Mouse (Mus musculus): ENCODE measurements around the gene Gata1. TPM values are rescaled to one million over a fixed set of nuclear protein-coding genes. Genes with fewer than 3 reads are reported as not detected.
A peak's percentile ranks its signal among the peaks of the same experiment; 100 is the strongest.

Gene Gata1
- polyA plus RNA-seq, 1 experiment from 2014 or later: 9.7 TPM

GRCm38 (mm10) chrX:8002001-8002400, 24.1 kb upstream of the Gata1 start:
- H3K27me3 ChIP-seq (replicated peaks): no peaks in the 10 kb centered on the region
- no peak overlapping the region for H3K27ac ChIP-seq
- WGBS: 29% methylated on average over 5 of the region's 5 CpGs
- H3K36me3 ChIP-seq: no peaks in the 10 kb centered on the region
- H3K4me1 ChIP-seq: no peaks in the 10 kb centered on the region
- ATAC-seq (ENCODE audit: insufficient read depth, low FRiP score, low read depth): no peak
- H3K4me3 ChIP-seq (replicated peaks): no peak overlapping the region
- H3K9ac ChIP-seq: no peak overlapping the region
- H3K9me3 ChIP-seq: no peaks in the 10 kb centered on the region
- no peak overlapping the region for H3K4me2 ChIP-seq

- no peak for ATAC-seq (ENCODE audit: insufficient read depth, low FRiP score, low read depth)
- Histone ChIP-seq H3K9ac (no peak overlapping the region), H3K4me1 (no peaks in the 10 kb centered on the region), H3K4me2 (no peak overlapping the region), H3K27ac (no peak overlapping the region), H3K9me3 (no peaks in the 10 kb centered on the region), H3K36me3 (no peaks in the 10 kb centered on the region), H3K4me3 (replicated peaks) (no peak overlapping the region), H3K27me3 (replicated peaks) (no peaks in the 10 kb centered on the region)
- WGBS: 70% methylated on average over 3 of the region's 3 CpGs
These were observed 22.8 kb upstream of the Gata1 start for GRCm38 (mm10) chrX:8000546-8001192.

GRCm38 (mm10) chrX:7993068-7993735, 15.3 kb upstream of the Gata1 start:
- H3K9ac ChIP-seq: no peak overlapping the region
- ATAC-seq (ENCODE audit: insufficient read depth, low FRiP score, low read depth): peak; percentile 86
- no peaks in the 10 kb centered on the region for H3K27me3 ChIP-seq (replicated peaks)
- H3K9me3 ChIP-seq: no peaks in the 10 kb centered on the region
- H3K4me1 ChIP-seq: no peaks in the 10 kb centered on the region
- H3K36me3 ChIP-seq: no peaks in the 10 kb centered on the region
- WGBS: 58% methylated on average over 10 of the region's 10 CpGs
- no peak overlapping the region for H3K27ac ChIP-seq
- H3K4me2 ChIP-seq: no peak overlapping the region
- H3K4me3 ChIP-seq (replicated peaks): no peak overlapping the region

- Histone ChIP-seq H3K4me3 (replicated peaks) (no peak overlapping the region), H3K36me3 (no peaks in the 10 kb centered on the region), H3K4me2 (no peak overlapping the region), H3K27me3 (replicated peaks) (no peaks in the 10 kb centered on the region), H3K9me3 (no peaks in the 10 kb centered on the region), H3K27ac (no peak overlapping the region), H3K9ac (no peak overlapping the region), H3K4me1 (no peaks in the 10 kb centered on the region)
- peak; percentile 78; the same call in 1 of the 2 replicates for ATAC-seq (ENCODE audit: insufficient read depth, low FRiP score, low read depth)
- 64% methylated on average over 8 of the region's 8 CpGs for WGBS
These were observed 14.7 kb upstream of the Gata1 start for GRCm38 (mm10) chrX:7992379-7993067.

GRCm38 (mm10) chrX:7981368-7981767, 3.5 kb upstream of the Gata1 start:
- no peak overlapping the region for H3K4me2 ChIP-seq
- no peak overlapping the region for H3K27ac ChIP-seq
- no peaks in the 10 kb centered on the region for H3K27me3 ChIP-seq (replicated peaks)
- 89% methylated on average over 7 of the region's 7 CpGs for WGBS
- H3K4me1 ChIP-seq: no peaks in the 10 kb centered on the region
- no peaks in the 10 kb centered on the region for H3K9me3 ChIP-seq
- no peaks in the 10 kb centered on the region for H3K36me3 ChIP-seq
- no peak overlapping the region for H3K9ac ChIP-seq
- H3K4me3 ChIP-seq (replicated peaks): no peak overlapping the region
- no peak for ATAC-seq (ENCODE audit: insufficient read depth, low FRiP score, low read depth)

- WGBS: 52% methylated on average over 4 of the region's 4 CpGs
- Histone ChIP-seq H3K4me3 (replicated peaks) (no peak overlapping the region), H3K9ac (no peak overlapping the region), H3K36me3 (no peaks in the 10 kb centered on the region), H3K27ac (no peak overlapping the region), H3K27me3 (replicated peaks) (no peaks in the 10 kb centered on the region), H3K9me3 (no peaks in the 10 kb centered on the region), H3K4me2 (no peak overlapping the region), H3K4me1 (no peaks in the 10 kb centered on the region)
- peak; percentile 86; the same call in 1 of the 2 replicates for ATAC-seq (ENCODE audit: insufficient read depth, low FRiP score, low read depth)
These were observed 6.6 kb downstream of the Gata1 start for GRCm38 (mm10) chrX:7971292-7971691.

- 86% methylated on average over 3 of the region's 3 CpGs for WGBS
- no peak overlapping the region for H3K27ac ChIP-seq
- H3K4me2 ChIP-seq: no peak overlapping the region
These were observed 9.0 kb downstream of the Gata1 start for GRCm38 (mm10) chrX:7968899-7969298.

GRCm38 (mm10) chrX:7968226-7968625, 9.6 kb downstream of the Gata1 start:
- Histone ChIP-seq H3K4me1 (no peaks in the 10 kb centered on the region), H3K27ac (no peak overlapping the region), H3K36me3 (no peaks in the 10 kb centered on the region), H3K4me3 (replicated peaks) (no peak overlapping the region), H3K9me3 (no peaks in the 10 kb centered on the region), H3K4me2 (no peak overlapping the region), H3K27me3 (replicated peaks) (no peaks in the 10 kb centered on the region), H3K9ac (no peak overlapping the region)
- ATAC-seq (ENCODE audit: insufficient read depth, low FRiP score, low read depth): peak; percentile 76
- WGBS: 70% methylated on average over 8 of the region's 8 CpGs

More at GRCm38 (mm10) chrX:7968899-7969298, 9.0 kb downstream of the Gata1 start:
- ATAC-seq (ENCODE audit: insufficient read depth, low FRiP score, low read depth): no peak
- Histone ChIP-seq H3K27me3 (replicated peaks) (no peaks in the 10 kb centered on the region), H3K4me1 (no peaks in the 10 kb centered on the region), H3K9ac (no peak overlapping the region), H3K9me3 (no peaks in the 10 kb centered on the region), H3K4me3 (replicated peaks) (no peak overlapping the region), H3K36me3 (no peaks in the 10 kb centered on the region)

- Histone ChIP-seq H3K4me3 (replicated peaks) (no peak overlapping the region), H3K4me2 (no peak overlapping the region), H3K27ac (no peak overlapping the region), H3K4me1 (no peaks in the 10 kb centered on the region), H3K9me3 (no peaks in the 10 kb centered on the region), H3K9ac (no peak overlapping the region), H3K27me3 (replicated peaks) (no peaks in the 10 kb centered on the region), H3K36me3 (no peaks in the 10 kb centered on the region)
- WGBS: 67% methylated on average over 8 of the region's 9 CpGs
- peak; percentile 75 for ATAC-seq (ENCODE audit: insufficient read depth, low FRiP score, low read depth)
These were observed 10.2 kb downstream of the Gata1 start for GRCm38 (mm10) chrX:7967596-7968201.

GRCm38 (mm10) chrX:7966161-7966560, 11.7 kb downstream of the Gata1 start:
- 48% methylated on average over 4 of the region's 4 CpGs for WGBS
- peak; percentile 45; the same call in 1 of the 2 replicates for ATAC-seq (ENCODE audit: insufficient read depth, low FRiP score, low read depth)
- Histone ChIP-seq H3K4me1 (no peaks in the 10 kb centered on the region), H3K27me3 (replicated peaks) (no peaks in the 10 kb centered on the region), H3K4me2 (no peak overlapping the region), H3K27ac (no peak overlapping the region), H3K4me3 (replicated peaks) (no peak overlapping the region), H3K9ac (no peak overlapping the region), H3K36me3 (no peaks in the 10 kb centered on the region), H3K9me3 (no peaks in the 10 kb centered on the region)

- Histone ChIP-seq H3K4me3 (replicated peaks) (no peak overlapping the region), H3K9ac (no peak overlapping the region), H3K36me3 (no peaks in the 10 kb centered on the region), H3K27ac (no peak overlapping the region), H3K27me3 (replicated peaks) (no peaks in the 10 kb centered on the region), H3K9me3 (no peaks in the 10 kb centered on the region), H3K4me1 (no peaks in the 10 kb centered on the region), H3K4me2 (no peak overlapping the region)
- ATAC-seq (ENCODE audit: insufficient read depth, low FRiP score, low read depth): no peak
- WGBS: 60% methylated on average over 7 of the region's 7 CpGs
These were observed 13.8 kb downstream of the Gata1 start for GRCm38 (mm10) chrX:7963829-7964626.
